Mouse (Mus musculus) stomach, postnatal 0 days (tissue): ENCODE measurements around the gene Gpn1. TPM values are rescaled to one million over a fixed set of nuclear protein-coding genes. Genes with fewer than 3 reads are reported as not detected.
"Not testable (repeated sequence)": the region's sequence is repeated elsewhere in the genome, so short reads cannot be mapped to it uniquely, and the experiment has no call there.

Source experiments
- ATAC-seq: fragments of 200-750 bp; cut with Nextera tagmentation; 2 replicates; pipeline ENCODE4 v1.8.0; 2017; ENCODE audit not compliant: low FRiP score, low TSS enrichment
- DNase-seq: peaks from one replicate; pipeline ENCODE4 v3.0.0-alpha.2; 2016; ENCODE audit warnings: low spot score
- H3K27ac ChIP-seq: fragments of 300-500 bp; sonication (generic); replicated peaks from 2 replicates; pipeline ENCODE4 v1.5.1; 2014; ENCODE audit warnings: mild to moderate bottlenecking, control low read depth
- H3K27me3 ChIP-seq: fragments of 300-500 bp; sonication (generic); 2 replicates; pipeline ENCODE4 v1.6.1; 2014; ENCODE audit warnings: low read length; ENCODE audit not compliant: control insufficient read depth, insufficient read depth
- H3K36me3 ChIP-seq: fragments of 300-500 bp; sonication (generic); 2 replicates; pipeline ENCODE4 v1.6.1; 2014; ENCODE audit warnings: low read length, mixed read lengths; ENCODE audit not compliant: control insufficient read depth, insufficient read depth
- H3K4me1 ChIP-seq: fragments of 300-500 bp; sonication (generic); replicated peaks from 2 replicates; pipeline ENCODE4 v1.6.1; 2014; ENCODE audit warnings: antibody characterized with exemption; ENCODE audit not compliant: control insufficient read depth, insufficient read depth
- H3K4me2 ChIP-seq: fragments of 300-500 bp; sonication (generic); replicated peaks from 2 replicates; pipeline ENCODE4 v1.6.1; 2014; ENCODE audit warnings: low read depth, mild to moderate bottlenecking, control low read depth, moderate library complexity
- H3K4me3 ChIP-seq: fragments of 300-500 bp; sonication (generic); 2 replicates; pipeline ENCODE4 v1.5.1; 2014; ENCODE audit warnings: low read depth, low read length, control low read depth
- H3K9ac ChIP-seq: fragments of 300-500 bp; sonication (generic); 2 replicates; pipeline ENCODE4 v1.6.1; 2014; ENCODE audit warnings: mild to moderate bottlenecking, low read length, control low read depth, mixed read lengths
- H3K9me3 ChIP-seq: fragments of 300-500 bp; sonication (generic); 2 replicates; pipeline ENCODE4 v1.6.1; 2016; ENCODE audit warnings: low read length; ENCODE audit not compliant: control insufficient read depth
- CTCF ChIP-seq: IDR thresholded peaks from 2 replicates; pipeline ENCODE4 v1.5.1; 2016; ENCODE audit warnings: antibody characterized with exemption, low read depth, mild to moderate bottlenecking, moderate library complexity
- EP300 ChIP-seq: optimal IDR thresholded peaks from 2 replicates; pipeline ENCODE3; 2016; ENCODE audit warnings: antibody characterized with exemption
- WGBS: fragments of 180-500 bp; shearing (Covaris S2); extraction: QIAGEN DNeasy Blood & Tissue Kit; methylation state at CpG from one replicate; pipeline ENCODE4 v1.1.7; 2014; 5-methylcytosine and 5-hydroxymethylcytosine counted together
- polyA plus RNA-seq: library from polyadenylated mRNA; unstranded; fragments of >200 nt; fragmentation: Nextera tagmentation; extraction: Ambion mirVana; gene quantifications from 2 replicates; pipeline ENCODE4 v1.2.1, GENCODE M21; 2015

Gene Gpn1
- polyA plus RNA-seq, 1 experiment from 2014 or later = 22.7 TPM

DNA sequence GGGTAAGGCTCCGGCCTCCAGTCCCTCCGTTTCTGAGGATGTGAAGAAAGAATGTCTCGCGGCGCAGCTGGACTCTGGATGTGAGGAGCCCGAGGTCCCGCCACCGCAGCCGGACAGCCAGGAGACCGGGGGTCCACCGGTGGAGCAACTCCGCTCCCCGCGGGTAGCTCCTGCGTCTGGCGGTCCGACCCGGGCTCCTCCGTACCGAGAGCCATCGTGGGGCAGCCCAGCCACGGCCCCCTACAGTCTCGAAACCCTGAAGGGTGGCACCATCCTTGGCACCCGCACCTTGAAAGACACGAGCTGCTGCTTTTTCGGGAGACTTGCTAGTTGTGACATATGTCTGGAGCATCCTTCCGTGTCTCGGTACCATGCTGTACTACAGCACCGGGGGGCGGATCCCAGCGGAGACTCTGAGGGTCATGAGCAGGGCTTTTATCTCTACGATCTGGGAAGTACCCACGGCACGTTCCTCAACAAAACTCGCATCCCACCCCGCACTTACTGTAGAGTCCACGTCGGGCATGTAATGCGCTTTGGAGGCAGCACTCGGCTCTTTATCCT, 32.7 kb downstream of the Gpn1 start:
- Histone ChIP-seq H3K9ac (peak overlapping the region; percentile 91), H3K27ac (peak overlapping the region; percentile 88), H3K36me3 (peaks cover 4% of the 10 kb centered on the region; the same call in 1 of the 2 replicates), H3K4me2 (peak overlapping the region; percentile 95), H3K9me3 (no peaks in the 10 kb centered on the region), H3K4me1 (0 out of 2 replicates have a peak, but pooled peaks cover 5% of the 10 kb centered on the region), H3K27me3 (no peaks in the 10 kb centered on the region), H3K4me3 (peak overlapping the region; percentile 91)
- TF ChIP-seq CTCF (no peak), EP300 (no peak)
- DNase-seq (no peak), ATAC-seq (peak; percentile 28; the same call in 1 of the 2 replicates)
- WGBS = 3% methylated on average over 40 of the region's 40 CpGs

DNA sequence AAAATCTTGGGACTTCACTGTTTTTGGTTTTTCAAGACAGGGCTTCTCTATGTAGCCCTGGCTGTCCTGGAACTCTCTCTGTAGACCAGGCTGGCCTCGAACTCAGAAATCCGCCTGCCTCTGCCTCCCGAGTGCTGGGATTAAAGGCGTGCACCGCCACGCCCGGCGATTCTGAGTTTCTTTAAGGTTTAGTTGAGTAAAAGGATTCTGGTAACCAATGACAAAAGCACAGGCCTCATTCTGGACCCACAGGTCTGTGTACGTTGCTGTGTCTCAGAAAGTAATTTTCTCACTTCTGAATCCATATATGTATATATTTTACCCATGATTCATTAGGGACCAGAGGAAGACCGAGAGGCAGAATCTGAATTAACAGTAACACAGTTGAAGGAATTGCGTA, 33.2 kb downstream of the Gpn1 start, which contains the start of gene Supt7l:
Gene Supt7l, minus strand, starts transcription at position 101 of the 400 bp plus-strand sequence.
- 77% methylated on average over 11 of the region's 11 CpGs for WGBS
- peak within 1 kb of the TSS; percentile 95 for H3K4me2 ChIP-seq
- not testable (repeated sequence) for DNase-seq, H3K36me3 ChIP-seq, ATAC-seq, H3K27me3 ChIP-seq, H3K4me1 ChIP-seq, H3K9me3 ChIP-seq
- peak within 1 kb of the TSS; percentile 91 for H3K4me3 ChIP-seq
- H3K9ac ChIP-seq = peak within 1 kb of the TSS; percentile 91
- H3K27ac ChIP-seq = peak within 1 kb of the TSS; percentile 88

- Histone ChIP-seq H3K9ac (no peak overlapping the region), H3K27ac (no peak overlapping the region), H3K4me3 (no peak overlapping the region), H3K27me3 (no peaks in the 10 kb centered on the region), H3K4me2 (no peak overlapping the region), H3K9me3 (no peaks in the 10 kb centered on the region), H3K4me1 (0 out of 2 replicates have a peak, but pooled peaks cover 5% of the 10 kb centered on the region), H3K36me3 (peaks cover 8% of the 10 kb centered on the region; the same call in 1 of the 2 replicates)
- DNase-seq = no peak
- 48% methylated on average over 2 of the region's 2 CpGs for WGBS
- TF ChIP-seq EP300 = no peak
- peak; percentile 14; the same call in 1 of the 2 replicates for TF ChIP-seq CTCF
- ATAC-seq = no peak
Measured at GRCm38 (mm10) chr5:31528560-31528959, 34.0 kb downstream of the Gpn1 start.

DNA sequence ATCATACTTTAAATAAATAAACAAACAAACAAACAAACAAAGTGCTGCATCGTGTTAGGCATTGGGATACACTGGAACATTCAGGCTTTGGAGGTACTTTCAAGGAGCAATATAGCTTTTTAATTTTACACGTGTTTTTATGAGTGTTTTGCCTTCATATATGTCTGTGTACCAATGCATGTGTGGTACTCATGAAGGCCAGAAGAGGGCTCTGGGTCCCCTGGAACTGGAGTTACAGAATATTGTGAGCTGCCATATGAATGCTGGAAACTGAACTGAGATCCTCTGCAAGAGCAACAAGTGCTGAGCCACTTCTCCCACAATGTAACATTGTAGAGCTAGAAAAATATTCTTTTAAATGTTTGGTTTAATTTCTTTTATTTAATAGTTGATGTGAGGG, 40.7 kb downstream of the Gpn1 start:
- H3K4me1 ChIP-seq = no peaks in the 10 kb centered on the region
- no peak overlapping the region for H3K4me2 ChIP-seq
- H3K36me3 ChIP-seq = peaks cover 16% of the 10 kb centered on the region
- TF ChIP-seq EP300 (no peak), CTCF (peak; percentile 36; the same call in 1 of the 2 replicates)
- ATAC-seq (no peak), DNase-seq (no peak)
- H3K9me3 ChIP-seq = no peaks in the 10 kb centered on the region
- no peak overlapping the region for H3K27ac ChIP-seq
- 81% methylated on average over 2 of the region's 2 CpGs for WGBS
- H3K27me3 ChIP-seq = no peaks in the 10 kb centered on the region
- H3K4me3 ChIP-seq = no peak overlapping the region
- no peak overlapping the region for H3K9ac ChIP-seq

DNA sequence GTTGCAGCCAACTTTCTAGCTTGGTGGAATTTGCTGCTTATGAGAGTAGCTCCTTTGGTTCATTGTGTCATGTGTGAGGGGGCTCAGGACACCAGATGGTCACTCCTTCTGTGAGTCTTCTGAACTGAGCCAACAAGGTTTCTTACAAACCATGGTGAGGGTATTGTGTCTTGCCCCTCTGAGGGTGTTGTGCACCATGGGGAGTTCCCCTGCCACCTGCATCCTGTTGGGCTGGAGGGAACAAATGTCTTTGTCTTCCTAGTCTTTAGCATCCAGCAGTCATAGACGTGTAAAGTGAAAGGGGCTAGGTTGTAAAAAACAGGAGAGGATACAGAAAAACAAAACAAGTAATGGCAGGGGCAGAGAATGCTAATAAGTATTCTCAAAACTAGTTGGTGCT, 64.9 kb downstream of the Gpn1 start:
- ATAC-seq = no peak
- no peak for TF ChIP-seq EP300
- Histone ChIP-seq H3K27ac (no peak overlapping the region), H3K4me1 (peaks cover 3% of the 10 kb centered on the region; the same call in 1 of the 2 replicates), H3K4me3 (no peak overlapping the region), H3K9me3 (no peaks in the 10 kb centered on the region), H3K9ac (no peak overlapping the region), H3K27me3 (no peaks in the 10 kb centered on the region), H3K36me3 (no peaks in the 10 kb centered on the region), H3K4me2 (no peak overlapping the region)
- no peak for DNase-seq
- WGBS = 53% methylated on average over 1 of the region's 1 CpGs

DNA sequence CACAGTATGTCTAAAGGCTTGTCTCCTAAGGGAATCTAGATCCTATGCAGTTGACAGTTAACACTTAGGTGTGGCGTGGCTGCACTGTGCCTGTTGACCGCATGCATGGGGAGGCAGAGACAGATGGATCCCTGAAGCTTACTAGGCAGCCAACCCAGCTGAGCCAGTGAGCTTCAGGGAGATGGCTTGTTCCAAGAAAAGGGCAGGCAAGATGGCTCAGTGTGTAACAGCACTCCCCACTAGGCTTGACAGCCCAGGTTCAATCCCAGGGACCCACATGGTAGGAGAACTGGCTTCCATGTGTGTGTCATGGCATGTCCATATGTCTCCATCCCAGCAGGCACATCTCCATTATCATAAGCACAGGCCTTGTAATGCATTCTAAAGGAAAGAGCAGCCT, 65.8 kb downstream of the Gpn1 start:
- WGBS = 94% methylated on average over 2 of the region's 2 CpGs
- peaks cover 3% of the 10 kb centered on the region; the same call in 1 of the 2 replicates for H3K4me1 ChIP-seq
- H3K9ac ChIP-seq = no peak overlapping the region
- H3K4me2 ChIP-seq = no peak overlapping the region
- H3K4me3 ChIP-seq = no peak overlapping the region
- no peak overlapping the region for H3K27ac ChIP-seq
- ATAC-seq (no peak), DNase-seq (no peak)
- no peaks in the 10 kb centered on the region for H3K27me3 ChIP-seq
- no peak for TF ChIP-seq CTCF
- TF ChIP-seq EP300 = no peak
- H3K36me3 ChIP-seq = no peaks in the 10 kb centered on the region
- no peaks in the 10 kb centered on the region for H3K9me3 ChIP-seq
